Mouse (Mus musculus) left cerebral cortex, postnatal 36 days (tissue): ENCODE measurements around the gene Fezf1. TPM values are rescaled to one million over a fixed set of nuclear protein-coding genes. Genes with fewer than 3 reads are reported as not detected.

Experiments
- DNase-seq, 2 experiments: peaks; one replicate each; pipeline ENCODE4 v3.0.0; 2021 to 2022; ENCODE audit warnings: low spot score in 2 of 2, mixed read lengths in 1 of 2
- intact Hi-C: fragments of 180-260 bp; cut with DNase I; formaldehyde crosslinking; loops from one replicate; pipeline ENCODE4 v1.15.1; 2025
- total RNA-seq, 2 experiments: library from RNA; stranded (reverse); gene quantifications; 2 replicates each; pipeline ENCODE4 v1.2.3; 2021

The Fezf1 gene
- under 1 TPM; 0.12 to 0.20 TPM for total RNA-seq

GRCm38 (mm10) chr6:23248313-23249052, at the start of gene Fezf1:
TSS of gene Fezf1 (minus strand) at chr6:23248362.
- intact Hi-C loops = loop anchor here (10.0 kb wide), 1 partner anchor 954 kb away; no protein-coding TSS in a partner anchor
- no peak for DNase-seq

DNA sequence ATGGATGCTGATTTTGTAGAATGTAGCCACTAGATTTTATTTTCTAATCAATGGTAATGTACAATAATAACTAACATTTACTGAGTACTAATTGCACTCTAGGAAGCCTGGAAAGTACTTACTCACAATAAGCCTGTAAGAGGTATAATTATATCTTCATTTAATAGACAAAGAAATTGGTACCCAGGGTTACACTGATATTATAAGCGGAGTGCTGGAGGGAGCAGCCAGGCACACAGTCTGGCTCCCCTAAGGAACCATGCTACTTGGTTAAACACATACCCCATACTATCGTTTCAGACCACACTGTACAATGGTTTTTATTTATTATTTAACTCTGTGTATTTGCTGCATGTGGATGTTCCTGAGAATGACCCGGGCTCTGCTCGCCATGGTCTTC, 46.5 kb upstream of the Fezf1 start:
- intact Hi-C loops = no loop called here
- DNase-seq = no peak

DNA sequence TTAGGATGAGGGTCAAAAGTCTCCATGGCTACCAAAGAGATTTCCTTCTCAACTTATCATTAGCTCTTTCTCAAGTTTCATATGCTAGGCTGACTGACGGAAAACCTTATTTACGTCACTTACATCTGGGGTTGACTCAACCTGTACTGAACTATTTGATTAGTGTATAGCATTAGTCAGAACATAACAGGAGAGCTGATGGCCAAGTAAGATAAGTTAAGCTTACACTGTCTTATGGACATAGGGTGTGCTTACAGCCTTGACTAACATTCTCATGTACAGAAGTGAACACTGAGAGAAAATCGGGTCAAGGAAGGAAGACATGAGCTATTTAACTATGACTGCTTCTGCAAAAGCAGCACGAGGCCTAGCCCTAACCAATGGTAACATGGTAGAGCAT, 40.6 kb upstream of the Fezf1 start:
- DNase-seq = no peak
- intact Hi-C loops = no loop called here

DNA sequence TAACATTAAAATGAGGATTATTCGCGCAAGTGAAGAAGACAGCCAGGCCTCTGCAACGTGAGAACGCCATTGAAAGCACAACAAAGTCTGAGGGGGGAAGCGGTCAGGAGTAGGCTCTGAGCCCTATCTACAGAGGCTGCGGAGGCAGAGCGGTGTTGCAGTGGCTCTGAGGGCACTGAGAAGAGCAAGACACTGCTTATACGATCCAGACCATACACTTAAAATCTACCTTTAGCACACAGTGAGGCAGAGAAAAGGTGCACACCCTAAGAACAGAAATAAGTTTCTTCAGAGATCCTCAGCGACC, 33.3 kb upstream of the Fezf1 start:
- DNase-seq = no peak
- intact Hi-C loops = no loop called here

DNA sequence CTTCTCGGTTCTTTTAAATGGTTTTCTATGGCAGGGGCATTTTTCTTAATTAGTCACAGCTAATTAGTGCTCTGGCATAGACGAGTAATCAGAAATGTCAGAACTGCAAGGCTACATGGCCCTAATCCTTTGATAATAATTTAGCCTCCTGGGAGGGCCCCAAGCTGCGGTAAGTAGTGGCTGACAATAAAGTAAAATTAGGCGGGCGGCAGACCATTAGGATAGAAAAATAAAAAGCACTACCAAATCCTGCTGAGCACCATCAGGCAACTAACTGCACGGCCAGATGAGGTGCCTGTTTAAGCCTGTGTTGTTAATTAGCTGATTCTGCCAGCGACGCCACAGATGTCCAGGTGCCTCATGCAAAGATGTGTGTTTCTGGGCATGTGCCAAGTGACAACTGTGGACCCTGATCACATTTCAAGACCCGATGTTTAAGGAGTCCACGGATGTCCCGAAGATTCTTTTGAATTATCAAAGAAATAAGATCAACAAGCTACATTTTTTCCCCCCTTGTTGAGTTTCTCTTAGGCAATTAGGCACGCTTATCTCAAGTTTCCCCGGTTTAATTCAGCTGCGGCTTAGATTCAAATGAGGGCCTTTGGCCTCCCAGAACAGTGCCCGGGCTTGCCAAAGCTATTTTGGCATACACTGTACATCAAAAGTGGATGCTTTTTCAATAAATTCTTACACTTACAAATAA, 32.8 kb upstream of the Fezf1 start:
- intact Hi-C loops = no loop called here
- no peak for DNase-seq

GRCm38 (mm10) chr6:23273483-23273882, 25.3 kb upstream of the Fezf1 start:
- intact Hi-C loops = no loop called here
- DNase-seq = no peak

- no peak for DNase-seq
- intact Hi-C loops = no loop called here
Observed at GRCm38 (mm10) chr6:23272979-23273378, 24.8 kb upstream of the Fezf1 start.

DNA sequence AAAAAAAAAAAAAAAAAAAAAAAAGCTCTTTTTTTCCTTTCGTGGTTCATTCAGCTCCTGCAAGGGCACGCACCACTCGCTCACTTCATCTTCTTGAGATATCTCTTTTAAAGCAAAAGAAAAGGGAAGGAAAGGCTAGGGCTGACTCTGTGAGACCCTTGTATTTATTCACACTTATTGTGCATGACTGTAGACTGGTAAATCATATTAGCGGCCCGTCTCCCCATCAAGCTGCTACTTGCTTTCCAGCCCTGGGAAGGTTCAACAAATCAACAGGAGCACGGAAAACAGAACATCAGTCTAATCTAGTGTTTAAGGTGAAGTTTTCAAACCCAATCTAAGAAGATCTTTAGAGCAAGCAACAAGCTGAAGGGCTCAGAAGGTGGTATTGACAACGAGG, 24.4 kb upstream of the Fezf1 start:
- no peak for DNase-seq
- intact Hi-C loops = no loop called here

DNA sequence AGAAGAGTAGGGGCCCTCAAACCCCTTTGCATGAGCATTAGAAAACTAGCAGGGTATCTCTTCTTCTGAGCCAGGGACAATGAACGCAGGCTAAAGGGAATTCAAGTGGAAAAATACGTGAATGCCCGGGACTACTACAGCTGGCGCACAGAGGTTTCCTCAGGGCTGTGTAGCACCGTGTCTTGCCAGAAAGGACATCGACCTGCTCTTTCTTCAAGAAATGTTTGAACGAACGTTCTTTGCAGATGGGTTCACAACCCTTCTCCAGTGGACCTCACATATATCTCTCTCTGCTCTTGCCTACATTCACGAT, 12.5 kb upstream of the Fezf1 start:
- intact Hi-C loops = no loop called here
- DNase-seq = no peak

DNA sequence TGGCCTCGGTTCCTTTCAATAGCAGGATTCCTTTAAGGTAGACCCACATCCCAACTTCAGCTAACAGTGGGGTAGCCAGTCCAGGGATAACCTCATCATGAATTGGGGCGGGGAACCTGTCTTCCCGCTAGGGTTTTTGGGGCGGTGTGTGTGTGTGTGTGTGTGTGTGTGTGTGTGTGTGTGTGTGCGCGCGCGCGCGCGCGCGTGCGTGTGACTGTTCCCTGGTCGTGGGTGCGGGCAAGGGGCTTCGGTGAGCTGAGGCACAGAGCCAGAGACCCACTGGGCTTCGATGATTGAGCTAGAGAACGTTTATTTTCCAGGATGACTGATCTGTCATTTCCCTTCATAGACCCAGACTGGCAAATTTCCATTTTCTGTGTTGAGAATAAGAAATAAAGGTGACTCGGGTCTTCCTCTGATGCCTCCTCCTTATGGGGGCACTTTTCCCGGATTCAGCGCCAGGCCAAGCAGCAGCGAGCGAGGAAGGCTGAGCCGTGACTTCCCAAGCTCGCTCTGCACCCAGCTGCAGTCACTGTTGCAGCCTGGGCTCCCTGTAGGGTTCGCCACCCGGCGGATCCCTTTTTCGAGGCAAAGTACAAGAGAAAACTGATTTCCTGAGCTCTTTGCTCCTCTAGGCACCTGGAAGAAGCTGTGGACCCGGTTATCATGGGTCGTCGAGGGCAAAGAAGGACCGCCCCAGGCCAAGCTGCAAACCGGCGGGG, 12.0 kb upstream of the Fezf1 start:
- DNase-seq = no peak
- intact Hi-C loops = no loop called here

GRCm38 (mm10) chr6:23257981-23258380, 9.8 kb upstream of the Fezf1 start:
- intact Hi-C loops = no loop called here
- DNase-seq = no peak

GRCm38 (mm10) chr6:23255161-23255560, 7.0 kb upstream of the Fezf1 start:
- intact Hi-C loops = no loop called here
- DNase-seq = no peak

GRCm38 (mm10) chr6:23254644-23255043, 6.5 kb upstream of the Fezf1 start:
- DNase-seq = no peak
- intact Hi-C loops = no loop called here

GRCm38 (mm10) chr6:23253353-23254311, 5.5 kb upstream of the Fezf1 start:
- no peak for DNase-seq
- intact Hi-C loops = no loop called here

DNA sequence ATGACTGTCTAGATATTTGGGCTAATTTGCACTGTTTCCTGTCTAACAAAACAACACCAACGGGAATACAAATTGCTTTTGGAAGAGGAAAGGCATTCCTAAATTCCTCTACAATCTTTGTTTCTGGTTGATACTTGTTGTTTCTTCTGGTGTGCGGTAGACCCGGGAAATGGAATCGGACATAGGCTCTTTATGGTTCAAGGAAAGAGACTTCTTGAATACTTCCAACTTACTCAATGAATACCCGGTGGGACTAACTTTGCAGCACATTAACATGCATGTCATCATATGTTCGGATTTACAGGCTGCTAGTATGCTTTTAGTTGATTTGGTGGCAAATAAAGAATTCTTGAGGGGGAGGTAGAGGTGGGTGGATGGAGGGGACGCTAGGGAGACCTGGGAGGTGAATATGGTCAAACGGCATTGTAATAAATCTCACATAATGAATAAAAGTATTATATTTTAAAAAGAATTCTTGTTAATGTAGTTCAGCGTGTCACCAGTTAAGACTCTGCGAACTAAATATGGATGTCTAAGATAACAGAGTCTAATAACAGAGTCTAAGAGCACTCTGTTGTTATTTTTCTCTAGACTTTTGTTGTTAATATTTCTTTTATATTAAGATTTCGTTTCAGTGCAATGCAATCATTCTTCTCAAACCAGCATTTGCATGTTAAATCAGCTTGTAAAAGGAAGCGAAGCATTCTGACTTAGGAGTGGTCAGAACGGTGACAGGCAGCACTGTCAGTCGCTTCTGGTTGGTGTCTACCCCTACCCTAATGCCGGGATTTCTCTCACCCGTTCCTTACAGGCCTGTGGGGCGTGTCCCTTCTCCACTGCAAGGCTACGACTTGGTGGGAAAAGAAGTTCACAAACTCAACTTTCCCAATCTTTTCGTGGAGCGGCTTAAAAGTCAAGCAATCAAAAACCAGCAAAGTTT, 4.3 kb upstream of the Fezf1 start:
- intact Hi-C loops = no loop called here
- DNase-seq = no peak

DNA sequence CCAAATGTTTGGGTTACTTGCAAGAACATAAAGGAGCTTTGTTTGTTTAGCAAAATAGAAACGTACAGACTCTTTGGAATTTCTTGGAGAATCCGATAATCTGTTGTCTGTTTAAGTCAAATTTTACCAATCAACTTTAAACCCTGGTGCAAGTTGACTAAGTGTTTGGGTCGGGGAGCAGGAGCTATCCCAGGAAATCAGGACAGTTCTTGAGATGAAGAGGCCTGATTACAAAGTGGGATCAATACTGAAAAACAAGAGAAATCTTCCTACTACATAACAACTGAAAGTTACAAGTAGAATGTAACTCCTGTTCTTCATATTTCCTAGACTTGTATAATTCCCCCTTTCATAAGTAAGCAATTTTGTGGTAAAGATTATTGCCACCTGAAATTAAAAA, 3.3 kb upstream of the Fezf1 start:
- intact Hi-C loops = no loop called here
- no peak for DNase-seq

DNA sequence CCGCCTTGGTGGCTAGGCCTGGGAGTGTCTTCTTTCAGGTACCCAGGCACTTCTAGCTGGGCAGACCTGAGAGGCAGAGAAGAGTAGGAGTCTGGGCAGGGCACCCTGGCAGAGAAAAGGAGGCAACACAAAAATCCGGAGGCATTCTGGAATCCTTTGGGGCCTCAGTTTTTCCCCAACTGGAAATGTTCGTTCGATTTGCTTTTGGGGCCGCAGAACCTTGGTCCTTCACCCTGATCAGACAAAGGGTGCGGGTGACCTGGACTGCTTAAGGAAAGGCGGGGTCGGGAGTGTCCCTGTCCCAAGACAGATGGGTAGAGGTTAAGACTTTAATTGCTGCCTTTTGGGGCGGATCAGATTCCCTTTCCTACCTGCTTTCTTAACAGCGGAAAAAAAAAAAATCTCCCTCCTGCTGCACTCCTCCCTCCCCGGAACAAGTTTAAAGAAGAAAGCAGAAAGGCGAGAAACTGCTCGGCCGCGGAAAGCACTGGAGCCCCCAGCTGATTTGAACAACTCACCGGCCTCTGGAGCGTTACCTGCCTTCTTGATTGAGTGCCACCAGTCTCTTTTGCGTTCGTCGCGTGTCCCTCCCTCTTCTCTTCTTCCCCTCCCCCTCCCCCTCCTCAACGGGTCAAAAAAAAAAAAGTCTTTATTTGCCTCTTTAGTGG, 2.3 kb upstream of the Fezf1 start:
- no peak for DNase-seq
- intact Hi-C loops = no loop called here

- DNase-seq = no peak
- intact Hi-C loops = loop anchor here (10.0 kb wide), 1 partner anchor 955 kb away; no protein-coding TSS in a partner anchor
Observed at GRCm38 (mm10) chr6:23249616-23250287, 1.6 kb upstream of the Fezf1 start.
